Mouse (Mus musculus) myocyte (in vitro differentiated cells): Measurements from ENCODE around the gene Fabp7. TPM values are rescaled to one million over a fixed set of nuclear protein-coding genes. Genes with fewer than 3 reads are reported as not detected.

Source experiments
- H3K27me3 ChIP-seq: one replicate; pipeline ENCODE4 v1.6.1; 2011; ENCODE audit not compliant: control insufficient read depth, insufficient read depth, insufficient read length
- H3K36me3 ChIP-seq: one replicate; pipeline ENCODE4 v1.6.1; 2011; ENCODE audit not compliant: control insufficient read depth, insufficient read depth
- H3K4me2 ChIP-seq: one replicate; pipeline ENCODE4 v1.6.1; 2011; ENCODE audit warnings: low read depth, control low read depth
- H3K4me3 ChIP-seq: one replicate; pipeline ENCODE4 v1.5.1; 2011; ENCODE audit warnings: mild to moderate bottlenecking, control low read depth, moderate library complexity
- H3K79me2 ChIP-seq: one replicate; pipeline ENCODE4 v1.6.1; 2011; ENCODE audit not compliant: control insufficient read depth, insufficient read depth
- H3ac ChIP-seq: one replicate; pipeline ENCODE4 v1.6.1; 2011; ENCODE audit not compliant: control insufficient read depth, insufficient read length
- CEBPB ChIP-seq: IDR thresholded peaks from 2 replicates; pipeline ENCODE4 v1.6.1; 2011; ENCODE audit warnings: mild to moderate bottlenecking, moderate library complexity; ENCODE audit not compliant: poor library complexity, insufficient read depth, severe bottlenecking
- E2F4 ChIP-seq: IDR thresholded peaks from one replicate; pipeline ENCODE4 v1.6.1; 2011; ENCODE audit warnings: mild to moderate bottlenecking, control low read depth, moderate library complexity; ENCODE audit not compliant: insufficient read depth
- MAX ChIP-seq: IDR thresholded peaks from one replicate; pipeline ENCODE4 v1.6.1; 2011; ENCODE audit warnings: low read depth, mild to moderate bottlenecking, control low read depth
- MYOD1 ChIP-seq, 3 experiments: IDR thresholded peaks; one replicate each; pipeline ENCODE4 v1.6.1; 2011; ENCODE audit warnings: control low read depth in 2 of 3, low read depth in 2 of 3, mild to moderate bottlenecking in 2 of 3, moderate library complexity in 1 of 3; ENCODE audit not compliant: insufficient read length in 2 of 3, control insufficient read depth in 1 of 3
- MYOG ChIP-seq, 3 experiments: IDR thresholded peaks; one replicate each; pipeline ENCODE4 v1.6.1; 2011; ENCODE audit warnings: control low read depth in 2 of 3, low read depth in 2 of 3, mild to moderate bottlenecking in 2 of 3; ENCODE audit not compliant: insufficient read length in 2 of 3, control insufficient read depth in 1 of 3, insufficient read depth in 1 of 3
- POLR2A ChIP-seq: IDR thresholded peaks from one replicate; pipeline ENCODE4 v1.6.1; 2011; ENCODE audit warnings: low read depth, mild to moderate bottlenecking, control low read depth, moderate library complexity; ENCODE audit not compliant: insufficient read length
- POLR2AphosphoS2 ChIP-seq: IDR thresholded peaks from one replicate; pipeline ENCODE4 v1.6.1; 2011; ENCODE audit warnings: low read depth, control low read depth; ENCODE audit not compliant: insufficient read length
- REST ChIP-seq: IDR thresholded peaks from one replicate; pipeline ENCODE4 v1.6.1; 2011; ENCODE audit warnings: mild to moderate bottlenecking, control low read depth, moderate library complexity; ENCODE audit not compliant: insufficient read depth, insufficient read length
- SRF ChIP-seq: IDR thresholded peaks from one replicate; pipeline ENCODE4 v1.6.1; 2011; ENCODE audit warnings: low read depth; ENCODE audit not compliant: control insufficient read depth, insufficient read length
- TCF12 ChIP-seq: IDR thresholded peaks from one replicate; pipeline ENCODE4 v1.6.1; 2011; ENCODE audit warnings: mild to moderate bottlenecking, control low read depth; ENCODE audit not compliant: poor library complexity, insufficient read depth, severe bottlenecking
- TCF3 ChIP-seq: IDR thresholded peaks from one replicate; pipeline ENCODE4 v1.6.1; 2011; ENCODE audit warnings: low read depth, control low read depth; ENCODE audit not compliant: insufficient read length
- USF1 ChIP-seq: IDR thresholded peaks from one replicate; pipeline ENCODE4 v1.6.1; 2011; ENCODE audit warnings: low read depth, mild to moderate bottlenecking, control low read depth, moderate library complexity
- polyA plus RNA-seq: library from polyadenylated mRNA; unstranded; fragments of >200 nt; fragmentation: generic; extraction: Trizol; gene quantifications from one replicate; pipeline ENCODE4 v1.2.1, GENCODE M21; 2012; ENCODE audit warnings: missing spikeins

The Fabp7 gene
- polyA plus RNA-seq, 1 experiment = 0.11 TPM

DNA sequence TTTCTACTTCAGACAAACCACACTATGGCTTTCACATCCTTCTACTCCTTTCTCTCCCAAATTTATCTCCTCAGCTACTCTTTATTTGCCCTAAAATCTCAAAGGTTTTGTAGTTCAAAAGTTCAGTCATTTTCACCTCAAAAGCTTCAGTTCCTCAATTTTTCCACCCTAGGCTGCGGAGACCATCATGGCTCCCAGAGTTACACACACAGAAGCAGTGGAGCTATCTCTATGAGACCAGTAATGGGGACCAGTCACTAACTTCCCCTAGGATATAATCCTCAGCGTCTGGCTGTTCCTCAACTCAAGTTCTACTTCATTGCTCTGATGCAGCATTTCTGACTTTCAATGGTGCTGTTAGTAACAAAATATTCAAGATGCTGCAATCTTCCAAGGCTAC is 25.7 kb upstream of the Fabp7 start:
- Histone ChIP-seq H3K4me3 (no peak overlapping the region), H3K79me2 (no peaks in the 10 kb centered on the region), H3K4me2 (no peak overlapping the region), H3K36me3 (no peaks in the 10 kb centered on the region), H3ac (no peak overlapping the region), H3K27me3 (no peaks in the 10 kb centered on the region)
- TF ChIP-seq TCF3 (no peak), MAX (no peak), MYOG (IDR thresholded peaks at IDR 0.05; ENCODE audit: control insufficient read depth in 1 of 3, insufficient read depth in 1 of 3, insufficient read length in 2 of 3, low read depth in 2 of 3) (no peak), POLR2AphosphoS2 (no peak), REST (no peak), CEBPB (no peak), MYOD1 (IDR thresholded peaks at IDR 0.05; ENCODE audit: control insufficient read depth in 1 of 3, insufficient read length in 2 of 3, low read depth in 2 of 3) (no peak), SRF (no peak), E2F4 (no peak), USF1 (no peak), POLR2A (no peak), TCF12 (no peak)

- Histone ChIP-seq H3ac (no peak overlapping the region), H3K27me3 (no peaks in the 10 kb centered on the region)
- no peak for TF ChIP-seq REST
- TF ChIP-seq MYOG (IDR thresholded peaks at IDR 0.05; ENCODE audit: control insufficient read depth in 1 of 3, insufficient read depth in 1 of 3, insufficient read length in 2 of 3, low read depth in 2 of 3) = no peak
- TF ChIP-seq TCF3 = no peak
- no peak for TF ChIP-seq MAX
- no peak for TF ChIP-seq POLR2AphosphoS2
- TF ChIP-seq SRF = no peak
- TF ChIP-seq E2F4 = no peak
- TF ChIP-seq MYOD1 (IDR thresholded peaks at IDR 0.05; ENCODE audit: control insufficient read depth in 1 of 3, insufficient read length in 2 of 3, low read depth in 2 of 3) = no peak
- TF ChIP-seq USF1 = no peak
Observed at GRCm38 (mm10) chr10:57760694-57761093, 24.0 kb upstream of the Fabp7 start.

GRCm38 (mm10) chr10:57763044-57763443 is 21.6 kb upstream of the Fabp7 start:
- Histone ChIP-seq H3K27me3 (no peaks in the 10 kb centered on the region), H3K79me2 (no peaks in the 10 kb centered on the region), H3K4me2 (no peak overlapping the region), H3K36me3 (no peaks in the 10 kb centered on the region), H3ac (no peak overlapping the region), H3K4me3 (no peak overlapping the region)
- TF ChIP-seq REST (no peak), POLR2AphosphoS2 (no peak), CEBPB (no peak), TCF3 (no peak), USF1 (no peak), TCF12 (no peak), MYOG (IDR thresholded peaks at IDR 0.05; ENCODE audit: control insufficient read depth in 1 of 3, insufficient read depth in 1 of 3, insufficient read length in 2 of 3, low read depth in 2 of 3) (no peak), MAX (no peak), MYOD1 (IDR thresholded peaks at IDR 0.05; ENCODE audit: control insufficient read depth in 1 of 3, insufficient read length in 2 of 3, low read depth in 2 of 3) (no peak), E2F4 (no peak), SRF (no peak), POLR2A (no peak)

More at GRCm38 (mm10) chr10:57760694-57761093, 24.0 kb upstream of the Fabp7 start:
- no peak overlapping the region for H3K4me2 ChIP-seq
- H3K79me2 ChIP-seq = no peaks in the 10 kb centered on the region
- no peak overlapping the region for H3K4me3 ChIP-seq
- H3K36me3 ChIP-seq = no peaks in the 10 kb centered on the region

GRCm38 (mm10) chr10:57783289-57784130 is 1.2 kb upstream of the Fabp7 start:
- TF ChIP-seq USF1 (no peak), TCF3 (no peak), CEBPB (no peak), E2F4 (no peak), POLR2A (no peak), MYOG (IDR thresholded peaks at IDR 0.05; ENCODE audit: control insufficient read depth in 1 of 3, insufficient read depth in 1 of 3, insufficient read length in 2 of 3, low read depth in 2 of 3) (no peak), MYOD1 (IDR thresholded peaks at IDR 0.05; ENCODE audit: control insufficient read depth in 1 of 3, insufficient read length in 2 of 3, low read depth in 2 of 3) (no peak), MAX (no peak)
- H3K4me3 ChIP-seq = no peak overlapping the region
- H3ac ChIP-seq = no peak overlapping the region

More at GRCm38 (mm10) chr10:57783289-57784130, 1.2 kb upstream of the Fabp7 start:
- Histone ChIP-seq H3K27me3 (no peaks in the 10 kb centered on the region), H3K36me3 (no peaks in the 10 kb centered on the region), H3K79me2 (no peaks in the 10 kb centered on the region), H3K4me2 (no peak overlapping the region)
